Mouse (Mus musculus): Measurements from ENCODE around the gene Selenbp2. TPM values are rescaled to one million over a fixed set of nuclear protein-coding genes. Genes with fewer than 3 reads are reported as not detected.
"Not testable (repeated sequence)": the region's sequence is repeated elsewhere in the genome, so short reads cannot be mapped to it uniquely, and the experiment has no call there.

The Selenbp2 gene
- polyA plus RNA-seq, 1 experiment = not detected

- H3K36me3 ChIP-seq (ENCODE audit: control insufficient read depth, insufficient read depth, low read length, poor library complexity, severe bottlenecking); H3K27me3 ChIP-seq (ENCODE audit: control insufficient read depth, insufficient read depth, low read length, poor library complexity, severe bottlenecking); H3K27ac ChIP-seq (ENCODE audit: insufficient read depth, low read length); H3K4me3 ChIP-seq (ENCODE audit: low read depth, low read length); H3K9me3 ChIP-seq (replicated peaks; ENCODE audit: control insufficient read depth, insufficient read depth, low read length, poor library complexity, severe bottlenecking); H3K9ac ChIP-seq (ENCODE audit: low read depth, poor library complexity, severe bottlenecking); H3K4me1 ChIP-seq (ENCODE audit: control insufficient read depth, insufficient read depth, low read length): not testable (repeated sequence)
These were observed 4.2 kb upstream of the Selenbp2 start for GRCm38 (mm10) chr3:94689195-94689594.

GRCm38 (mm10) chr3:94690162-94690561 lies 3.2 kb upstream of the Selenbp2 start:
- H3K9me3 ChIP-seq (replicated peaks; ENCODE audit: control insufficient read depth, insufficient read depth, low read length, poor library complexity, severe bottlenecking); H3K36me3 ChIP-seq (ENCODE audit: control insufficient read depth, insufficient read depth, low read length, poor library complexity, severe bottlenecking); H3K27me3 ChIP-seq (ENCODE audit: control insufficient read depth, insufficient read depth, low read length, poor library complexity, severe bottlenecking); H3K4me3 ChIP-seq (ENCODE audit: low read depth, low read length); H3K27ac ChIP-seq (ENCODE audit: insufficient read depth, low read length); H3K4me1 ChIP-seq (ENCODE audit: control insufficient read depth, insufficient read depth, low read length); H3K9ac ChIP-seq (ENCODE audit: low read depth, poor library complexity, severe bottlenecking): not testable (repeated sequence)

GRCm38 (mm10) chr3:94690616-94691247 lies 2.6 kb upstream of the Selenbp2 start:
- Histone ChIP-seq H3K4me1 (ENCODE audit: control insufficient read depth, insufficient read depth, low read length) (no peaks in the 10 kb centered on the region), H3K4me3 (ENCODE audit: low read depth, low read length) (no peak overlapping the region), H3K27me3 (ENCODE audit: control insufficient read depth, insufficient read depth, low read length, poor library complexity, severe bottlenecking) (no peaks in the 10 kb centered on the region), H3K36me3 (ENCODE audit: control insufficient read depth, insufficient read depth, low read length, poor library complexity, severe bottlenecking) (no peaks in the 10 kb centered on the region), H3K9me3 (replicated peaks; ENCODE audit: control insufficient read depth, insufficient read depth, low read length, poor library complexity, severe bottlenecking) (no peaks in the 10 kb centered on the region), H3K9ac (ENCODE audit: low read depth, poor library complexity, severe bottlenecking) (no peak overlapping the region), H3K27ac (ENCODE audit: insufficient read depth, low read length) (no peak overlapping the region)
- TF ChIP-seq CTCF (IDR thresholded peaks at IDR 0.05; ENCODE audit: low read depth, low read length) (no peak), POLR2A (IDR thresholded peaks at IDR 0.05; ENCODE audit: insufficient read depth, low read length) (no peak), EP300 (IDR thresholded peaks at IDR 0.05; ENCODE audit: insufficient read depth, low read depth, low read length) (no peak)

GRCm38 (mm10) chr3:94691694-94692093 lies 1.7 kb upstream of the Selenbp2 start:
- not testable (repeated sequence) for H3K27ac ChIP-seq (ENCODE audit: insufficient read depth, low read length); H3K9ac ChIP-seq (ENCODE audit: low read depth, poor library complexity, severe bottlenecking); H3K27me3 ChIP-seq (ENCODE audit: control insufficient read depth, insufficient read depth, low read length, poor library complexity, severe bottlenecking); H3K9me3 ChIP-seq (replicated peaks; ENCODE audit: control insufficient read depth, insufficient read depth, low read length, poor library complexity, severe bottlenecking); H3K36me3 ChIP-seq (ENCODE audit: control insufficient read depth, insufficient read depth, low read length, poor library complexity, severe bottlenecking); H3K4me3 ChIP-seq (ENCODE audit: low read depth, low read length); H3K4me1 ChIP-seq (ENCODE audit: control insufficient read depth, insufficient read depth, low read length)

- not testable (repeated sequence) for H3K9me3 ChIP-seq (replicated peaks; ENCODE audit: control insufficient read depth, insufficient read depth, low read length, poor library complexity, severe bottlenecking); H3K27me3 ChIP-seq (ENCODE audit: control insufficient read depth, insufficient read depth, low read length, poor library complexity, severe bottlenecking); H3K4me1 ChIP-seq (ENCODE audit: control insufficient read depth, insufficient read depth, low read length); H3K9ac ChIP-seq (ENCODE audit: low read depth, poor library complexity, severe bottlenecking); H3K36me3 ChIP-seq (ENCODE audit: control insufficient read depth, insufficient read depth, low read length, poor library complexity, severe bottlenecking); H3K27ac ChIP-seq (ENCODE audit: insufficient read depth, low read length); H3K4me3 ChIP-seq (ENCODE audit: low read depth, low read length)
These were observed 518 bp downstream of the Selenbp2 start for GRCm38 (mm10) chr3:94693874-94694273.

GRCm38 (mm10) chr3:94695591-94695990 lies 2.2 kb downstream of the Selenbp2 start:
- H3K27ac ChIP-seq (ENCODE audit: insufficient read depth, low read length); H3K4me3 ChIP-seq (ENCODE audit: low read depth, low read length); H3K4me1 ChIP-seq (ENCODE audit: control insufficient read depth, insufficient read depth, low read length); H3K36me3 ChIP-seq (ENCODE audit: control insufficient read depth, insufficient read depth, low read length, poor library complexity, severe bottlenecking); H3K27me3 ChIP-seq (ENCODE audit: control insufficient read depth, insufficient read depth, low read length, poor library complexity, severe bottlenecking); H3K9me3 ChIP-seq (replicated peaks; ENCODE audit: control insufficient read depth, insufficient read depth, low read length, poor library complexity, severe bottlenecking); H3K9ac ChIP-seq (ENCODE audit: low read depth, poor library complexity, severe bottlenecking): not testable (repeated sequence)

- not testable (repeated sequence) for H3K27ac ChIP-seq (ENCODE audit: insufficient read depth, low read length); H3K4me1 ChIP-seq (ENCODE audit: control insufficient read depth, insufficient read depth, low read length); H3K27me3 ChIP-seq (ENCODE audit: control insufficient read depth, insufficient read depth, low read length, poor library complexity, severe bottlenecking); H3K9me3 ChIP-seq (replicated peaks; ENCODE audit: control insufficient read depth, insufficient read depth, low read length, poor library complexity, severe bottlenecking); H3K9ac ChIP-seq (ENCODE audit: low read depth, poor library complexity, severe bottlenecking); H3K36me3 ChIP-seq (ENCODE audit: control insufficient read depth, insufficient read depth, low read length, poor library complexity, severe bottlenecking); H3K4me3 ChIP-seq (ENCODE audit: low read depth, low read length)
These were observed 2.9 kb downstream of the Selenbp2 start for GRCm38 (mm10) chr3:94696257-94696656.

GRCm38 (mm10) chr3:94702163-94702810 lies 8.9 kb downstream of the Selenbp2 start:
- H3K9ac ChIP-seq (ENCODE audit: low read depth, poor library complexity, severe bottlenecking); H3K4me3 ChIP-seq (ENCODE audit: low read depth, low read length); H3K9me3 ChIP-seq (replicated peaks; ENCODE audit: control insufficient read depth, insufficient read depth, low read length, poor library complexity, severe bottlenecking); H3K36me3 ChIP-seq (ENCODE audit: control insufficient read depth, insufficient read depth, low read length, poor library complexity, severe bottlenecking); H3K4me1 ChIP-seq (ENCODE audit: control insufficient read depth, insufficient read depth, low read length); H3K27me3 ChIP-seq (ENCODE audit: control insufficient read depth, insufficient read depth, low read length, poor library complexity, severe bottlenecking); H3K27ac ChIP-seq (ENCODE audit: insufficient read depth, low read length): not testable (repeated sequence)

All from ES-Bruce4 (cell line).